Mouse (Mus musculus): ENCODE data around the gene Gm19684.
"Not testable (repeated sequence)": the region's sequence is repeated elsewhere in the genome, so short reads cannot be mapped to it uniquely, and the experiment has no call there.

The Gm19684 gene

DNA sequence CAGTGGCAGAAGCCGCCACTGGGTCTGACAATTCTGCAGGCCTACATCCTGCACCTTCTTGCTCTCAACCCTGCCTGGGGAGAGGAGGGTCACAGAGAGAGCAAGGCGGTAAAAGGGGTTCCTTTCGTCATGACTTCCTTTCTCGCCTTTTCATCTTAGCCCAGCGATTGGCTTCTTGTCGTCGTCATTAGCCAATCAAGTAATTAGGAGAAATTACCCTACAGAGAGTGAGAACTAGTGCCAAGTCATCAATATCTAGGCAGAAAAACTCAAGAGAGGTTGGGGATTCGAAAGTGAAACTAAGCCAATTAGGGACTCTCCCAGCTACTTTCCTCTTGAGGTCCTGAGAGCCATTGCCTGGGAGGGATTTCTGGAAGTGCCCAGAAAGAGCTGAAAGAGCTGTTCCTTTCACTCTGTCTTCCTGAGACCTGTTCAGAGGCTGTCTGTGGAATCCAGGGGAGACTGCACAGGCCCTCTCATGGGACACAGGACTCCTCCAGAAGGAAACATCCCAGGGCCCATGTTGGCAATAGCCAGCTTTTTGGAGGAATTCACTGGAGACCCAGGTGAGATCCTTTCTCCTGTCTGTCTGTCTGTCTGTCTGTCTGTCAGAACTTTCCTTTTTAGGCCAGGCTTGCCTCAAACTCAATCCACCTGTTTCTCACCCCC is at the start of gene Gm19684:
Gm19684 (plus strand) TSS at position 327 of the 669 bp plus-strand sequence.
- DNase-seq, result peak; percentile 34

DNA sequence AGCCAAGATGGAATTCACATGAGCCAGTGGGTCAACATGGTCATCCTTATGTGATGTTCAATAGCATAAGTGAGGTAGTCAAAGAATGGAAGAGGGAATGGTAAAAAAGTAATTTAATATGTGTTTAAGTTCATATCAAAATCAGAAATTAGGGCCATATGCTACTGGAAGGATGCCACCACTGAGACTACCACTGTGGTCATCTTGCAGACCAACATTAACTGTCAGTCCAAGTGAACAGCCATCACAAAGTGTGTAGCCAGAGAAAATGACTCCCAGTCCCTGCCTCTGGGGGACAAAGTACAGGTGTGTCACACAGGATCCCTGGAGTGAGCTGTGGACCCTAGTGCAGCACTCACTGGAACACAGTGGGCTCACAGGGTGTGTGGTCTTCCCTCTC is 39.6 kb upstream of the Gm19684 start:
- DNase-seq, result not testable (repeated sequence)

DNA sequence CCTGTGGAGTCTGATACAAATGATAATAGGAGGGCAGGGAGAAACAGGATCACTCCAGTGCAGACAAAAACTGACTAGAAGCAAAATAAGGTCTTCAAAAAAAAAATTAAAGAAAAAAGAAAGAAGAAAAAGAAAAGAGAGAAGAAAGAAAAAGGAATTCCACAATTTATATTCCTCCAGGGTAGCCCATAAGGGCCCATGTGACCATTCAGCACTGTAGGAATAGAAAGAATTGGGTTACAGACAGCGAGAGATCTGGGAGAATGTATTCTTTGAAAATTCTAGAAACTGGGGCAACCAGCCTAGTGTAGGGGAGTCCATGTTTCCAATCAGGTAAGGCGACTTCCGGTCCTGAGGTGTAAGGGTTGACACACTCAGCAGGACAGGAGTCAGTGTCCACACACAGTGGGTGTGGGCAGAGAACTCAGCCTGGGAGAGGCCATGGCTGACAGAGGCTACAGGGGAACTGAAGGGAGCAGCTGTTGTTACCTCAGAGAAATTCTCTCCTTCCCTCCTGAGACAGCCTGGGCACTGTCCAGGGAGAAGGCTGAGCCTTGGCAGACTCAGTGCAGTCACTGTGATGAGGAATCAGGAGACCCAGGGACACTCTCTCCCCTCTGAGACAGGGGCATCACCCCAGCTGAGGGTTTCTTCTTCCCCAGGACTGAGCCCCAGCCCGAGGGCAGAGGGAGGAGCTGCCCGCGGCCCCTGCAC is 38.8 kb upstream of the Gm19684 start:
- not testable (repeated sequence) for DNase-seq

DNA sequence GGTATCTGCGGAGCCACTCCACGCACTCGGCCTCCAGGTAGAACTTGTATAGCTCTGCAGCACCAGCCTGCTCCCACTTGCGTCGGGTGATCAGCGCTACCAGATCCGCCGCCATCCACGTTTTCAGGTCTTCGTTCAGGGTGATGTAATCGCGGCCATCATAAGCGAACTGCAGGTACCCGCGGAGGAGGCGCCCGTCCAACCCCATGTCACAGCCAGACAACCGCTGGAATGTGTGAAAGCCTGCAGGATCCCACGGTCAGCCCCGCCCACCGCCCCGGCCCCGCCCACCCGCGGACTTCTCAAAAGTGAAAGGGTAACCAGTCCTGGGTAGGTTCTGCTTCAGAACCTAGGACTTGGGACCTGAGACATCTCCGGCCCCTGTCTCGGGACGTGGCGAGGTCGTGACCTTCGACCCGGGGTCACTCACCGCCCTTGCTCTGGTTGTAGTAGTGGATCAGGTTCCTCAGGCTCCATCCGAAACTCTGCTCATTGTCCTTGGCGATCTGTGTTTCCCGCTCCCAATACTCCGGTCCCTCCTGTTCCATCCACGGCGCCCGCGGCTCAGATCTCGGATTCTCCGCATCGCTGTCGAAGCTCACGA is 38.1 kb upstream of the Gm19684 start:
- peak; percentile 59 for DNase-seq

DNA sequence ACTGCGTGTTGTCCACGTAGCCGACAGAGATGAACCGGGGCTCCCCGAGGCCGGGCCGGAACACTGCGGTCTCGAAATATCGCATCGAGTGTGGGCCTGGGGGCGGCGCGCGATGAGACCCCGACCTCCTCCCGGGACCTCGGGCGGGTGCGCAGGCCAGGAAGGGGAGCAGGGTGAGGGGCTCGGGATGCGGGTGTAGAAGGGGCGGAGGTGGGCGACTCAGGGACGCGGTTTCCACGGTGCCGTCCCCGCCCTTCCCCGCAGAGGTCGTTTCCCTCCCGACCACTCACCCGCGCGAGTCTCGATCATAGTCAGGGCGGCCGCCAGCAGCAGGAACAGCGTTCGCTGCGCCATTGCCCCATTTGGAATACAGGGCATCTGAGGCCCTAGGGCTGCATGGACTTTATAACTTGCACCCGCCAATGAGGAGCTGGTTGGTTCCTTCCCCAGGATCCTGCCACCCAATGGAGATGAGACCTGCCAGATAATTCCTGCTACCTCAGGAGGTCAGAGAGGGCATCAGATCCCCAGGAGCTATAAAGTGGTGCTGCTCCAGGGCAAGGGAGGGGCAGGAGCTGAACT is 37.5 kb upstream of the Gm19684 start:
- peak; percentile 35 for DNase-seq

DNA sequence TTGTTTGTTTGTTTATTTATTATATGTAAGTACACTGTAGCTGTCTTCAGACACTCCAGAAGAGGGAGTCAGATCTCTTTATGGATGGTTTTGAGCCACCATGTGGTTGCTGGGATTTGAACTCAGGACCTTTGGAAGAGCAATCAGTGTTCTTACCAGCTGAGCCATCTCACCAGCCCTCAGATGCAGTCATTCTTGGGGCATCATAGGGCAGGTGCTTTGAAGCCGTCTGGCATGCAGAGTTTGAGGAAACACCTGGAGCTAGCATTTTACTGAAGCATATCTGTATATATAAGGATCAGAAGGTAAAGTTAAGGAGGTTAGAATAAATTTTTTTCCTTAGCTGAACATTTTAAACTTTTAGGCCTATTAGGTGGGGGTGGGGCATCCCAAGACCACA is 35.5 kb upstream of the Gm19684 start:
- DNase-seq, result not testable (repeated sequence)

DNA sequence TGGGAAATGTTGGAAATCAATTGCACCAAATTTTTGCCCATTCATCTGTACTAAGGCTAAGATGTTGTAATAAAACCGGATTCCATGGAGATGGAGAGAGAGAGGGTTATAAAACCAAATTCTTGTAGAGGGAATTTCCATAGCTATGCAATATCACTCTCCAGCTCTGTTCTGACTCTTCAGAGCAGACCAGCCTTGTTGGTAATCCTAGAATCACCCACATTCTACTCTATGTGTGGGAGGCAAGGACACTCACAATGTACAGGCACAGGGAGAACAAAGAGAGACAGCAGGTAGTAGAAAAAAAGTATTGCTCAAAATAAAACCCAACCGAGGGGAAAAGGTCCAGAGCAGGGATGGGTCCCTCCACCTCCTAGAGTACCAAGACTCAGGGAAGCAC is 29.5 kb upstream of the Gm19684 start:
- not testable (repeated sequence) for DNase-seq

DNA sequence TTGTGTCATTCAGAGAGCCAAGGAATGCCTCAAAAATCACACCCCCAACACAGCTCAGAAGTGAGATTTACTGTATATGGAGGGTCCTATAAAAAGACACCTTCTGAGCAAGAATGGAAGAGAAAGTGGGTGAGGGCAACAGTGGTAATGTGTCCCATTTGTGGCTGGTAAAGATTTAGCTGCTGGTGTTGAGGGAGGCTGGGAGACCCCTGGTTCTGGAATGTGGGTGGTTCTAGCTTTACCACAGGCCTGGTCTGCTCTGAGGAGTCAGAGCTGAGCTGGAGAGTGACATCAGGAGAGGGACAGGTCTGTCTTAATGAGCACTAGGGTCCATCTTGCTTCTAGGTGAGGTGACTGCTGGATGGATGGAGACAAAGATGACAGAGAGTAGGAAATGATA is 29.0 kb upstream of the Gm19684 start:
- not testable (repeated sequence) for DNase-seq

DNA sequence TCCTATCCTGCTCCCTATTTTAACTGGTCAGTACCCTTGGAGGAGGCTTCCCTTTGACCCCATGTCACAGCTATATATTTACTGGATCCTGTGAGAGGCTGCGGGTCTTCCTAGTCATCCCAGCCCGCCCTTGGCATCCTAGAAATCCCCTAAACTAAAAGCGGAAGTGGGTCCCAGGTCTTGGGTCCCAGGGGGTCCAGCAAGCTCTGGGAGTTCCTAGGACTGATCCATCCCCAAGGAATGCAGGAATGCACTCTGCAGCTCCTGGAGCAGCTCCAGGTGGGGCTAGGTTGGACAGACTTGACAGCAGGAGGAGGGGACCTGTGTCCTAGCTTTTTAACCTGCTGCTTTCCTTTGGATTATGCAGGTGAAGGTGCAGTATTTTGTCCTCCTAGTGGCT is 27.5 kb upstream of the Gm19684 start:
- no peak for DNase-seq

DNA sequence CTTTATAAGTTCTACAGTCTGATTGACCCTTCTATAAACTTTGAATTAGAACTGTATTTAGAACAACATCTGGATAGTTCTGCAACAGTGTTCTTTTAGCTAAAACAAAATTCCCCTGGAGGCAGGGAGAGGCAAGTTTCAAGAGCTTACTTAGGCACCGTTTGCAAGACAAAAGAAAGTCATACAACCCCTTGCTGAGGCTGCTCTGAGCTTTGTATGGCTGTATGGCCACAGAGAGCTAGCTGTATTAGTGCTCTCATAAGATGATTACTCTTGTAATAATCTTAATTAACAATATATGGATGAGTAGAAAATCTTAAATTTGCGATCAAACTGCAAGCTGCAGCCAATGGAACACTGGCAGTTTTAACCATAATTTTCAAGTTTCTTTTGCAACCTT is 21.9 kb upstream of the Gm19684 start:
- DNase-seq, result not testable (repeated sequence)

DNA sequence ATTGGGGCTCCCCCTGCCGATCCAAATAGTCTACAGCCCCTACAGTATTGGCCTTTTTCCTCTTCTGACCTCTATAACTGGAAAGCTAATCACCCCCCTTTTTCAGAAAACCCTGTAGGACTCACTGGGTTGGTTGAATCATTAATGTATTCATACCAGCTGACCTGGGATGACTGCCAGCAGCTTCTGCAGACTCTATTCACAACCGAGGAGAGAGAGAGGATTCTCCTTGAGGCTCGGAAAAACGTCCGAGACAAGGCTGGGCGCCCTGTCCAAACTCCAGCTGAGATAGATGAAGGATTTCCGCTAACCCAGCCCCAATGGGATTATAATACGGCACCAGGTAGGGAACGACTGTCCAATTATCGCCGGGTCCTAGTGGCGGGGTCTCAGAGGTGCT is 19.4 kb upstream of the Gm19684 start:
- not testable (repeated sequence) for DNase-seq

DNA sequence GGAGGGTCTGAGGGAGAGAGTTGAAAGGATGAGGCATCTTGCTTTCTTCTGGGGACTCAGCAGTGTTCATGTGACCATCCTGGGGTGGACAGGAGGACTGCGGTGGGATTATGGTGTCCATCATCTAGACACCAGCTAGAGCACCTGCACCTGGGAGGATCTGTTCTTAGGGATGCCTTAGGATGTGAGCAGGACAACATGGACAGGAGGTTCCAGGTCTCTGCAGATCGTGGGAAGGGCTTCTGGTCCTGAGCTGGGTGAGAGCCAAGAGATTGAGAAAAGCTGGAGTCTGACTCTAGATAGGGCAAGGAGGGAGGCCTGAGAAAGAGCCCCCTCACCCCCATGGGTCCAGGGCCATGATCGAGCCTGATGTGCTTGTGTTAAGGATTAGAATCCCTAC is 11.3 kb upstream of the Gm19684 start:
- not testable (repeated sequence) for DNase-seq

DNA sequence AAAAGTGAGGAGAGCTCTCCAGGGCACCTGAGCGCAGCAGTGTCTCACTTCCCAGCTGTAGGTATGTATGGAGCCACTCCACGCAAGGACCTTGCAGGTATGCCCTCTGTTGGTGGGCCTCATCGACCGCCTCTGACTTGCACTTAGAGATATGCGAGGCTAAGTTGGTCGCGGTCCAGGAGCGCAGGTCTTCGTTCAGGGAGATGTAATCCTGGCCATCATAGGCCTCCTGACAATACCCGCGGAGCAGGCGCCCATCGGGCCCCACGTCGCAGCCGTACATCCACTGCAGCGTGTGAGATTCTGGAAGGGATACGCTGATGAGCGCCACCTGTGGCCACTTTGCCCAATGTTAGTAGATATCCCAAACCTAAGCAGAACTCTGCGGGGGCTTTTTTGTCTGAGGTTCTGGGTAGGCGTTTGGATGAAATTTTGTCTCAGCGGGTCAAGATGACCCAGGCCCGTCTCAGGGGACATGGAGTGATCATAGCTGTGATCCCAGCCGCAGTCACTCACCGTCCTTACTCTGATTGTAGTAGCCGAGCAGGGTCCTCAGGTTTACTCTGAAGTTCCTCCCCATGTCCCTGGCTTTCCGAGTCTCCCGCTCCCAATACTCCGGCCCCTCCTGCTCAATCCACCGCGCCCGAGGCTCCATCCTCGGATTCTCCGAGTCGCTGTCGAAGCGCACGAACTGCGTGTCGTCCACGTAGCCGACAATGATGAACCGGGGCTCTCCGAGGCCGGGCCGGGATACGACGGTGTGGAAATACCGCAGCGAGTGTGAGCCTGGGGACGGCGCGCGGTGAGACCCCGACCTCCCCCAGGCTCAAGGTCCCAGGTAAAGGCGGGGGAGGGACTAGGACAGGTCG is 10.6 kb upstream of the Gm19684 start:
- peak; percentile 50 for DNase-seq

DNA sequence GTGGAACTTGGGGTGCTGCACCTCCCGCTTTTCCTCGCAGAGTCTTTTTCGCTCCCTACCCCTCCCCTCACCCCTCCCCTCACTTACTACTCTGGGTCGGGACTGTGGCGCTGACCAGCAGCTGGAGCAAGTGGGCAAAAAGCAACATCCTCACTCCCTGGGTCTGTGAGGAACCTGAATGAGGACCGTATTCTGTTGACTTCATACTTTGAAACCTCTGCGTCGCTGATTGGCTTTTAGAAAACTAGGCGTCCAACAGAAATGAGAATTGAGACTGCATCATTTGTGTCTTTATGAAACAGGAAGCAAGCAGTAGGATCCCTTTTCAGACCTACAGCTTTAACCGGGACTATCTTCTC is 10.0 kb upstream of the Gm19684 start:
- peak; percentile 37 for DNase-seq

DNA sequence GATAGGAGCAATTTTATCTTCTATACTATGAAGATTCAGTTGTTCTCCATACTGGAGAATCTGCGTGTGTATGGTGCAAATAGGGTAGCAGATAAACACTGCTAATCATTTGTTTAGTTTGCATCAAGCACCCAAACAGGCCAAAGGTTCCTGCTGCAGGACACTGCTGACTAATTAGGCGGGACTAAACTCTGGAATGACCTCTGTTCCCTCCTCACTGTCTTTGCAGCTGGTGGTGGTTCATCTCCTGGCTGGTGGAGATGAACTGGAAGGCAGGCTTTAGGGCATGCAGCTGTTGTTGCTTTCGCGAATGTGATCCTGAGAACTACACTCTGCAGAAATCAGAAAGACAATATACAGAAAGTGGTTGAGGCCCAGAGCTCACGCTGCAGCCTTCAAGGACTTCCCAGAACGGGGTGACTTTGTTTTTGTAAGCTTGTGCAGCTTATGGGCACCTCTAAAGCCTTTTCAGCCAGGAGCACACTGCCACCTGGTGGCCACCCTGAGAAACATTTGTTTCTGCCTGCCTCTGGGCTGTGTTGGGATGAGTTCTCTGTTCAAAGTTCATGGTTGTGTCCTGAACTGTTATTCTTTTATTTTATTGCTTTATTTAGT is 7.4 kb upstream of the Gm19684 start:
- DNase-seq, result peak; percentile 62

DNA sequence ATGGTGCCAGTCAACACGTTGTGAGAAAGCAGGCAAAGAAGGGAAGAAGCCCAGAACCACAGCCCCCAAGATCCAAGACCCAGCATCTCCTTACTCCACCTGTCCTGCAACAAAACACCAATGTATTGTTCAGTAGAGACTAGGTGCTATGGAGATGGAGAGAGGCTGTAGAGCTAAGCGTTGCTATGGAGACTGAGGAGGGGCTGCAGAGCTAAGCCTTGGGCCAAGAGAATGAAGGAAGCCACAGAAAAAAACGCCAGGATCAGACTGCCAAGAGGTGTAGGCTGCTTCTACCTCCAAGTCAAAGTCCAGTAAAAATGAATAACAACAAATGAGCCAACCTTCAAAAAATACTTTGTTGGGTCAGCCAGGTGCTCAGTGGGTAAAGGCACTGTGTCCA is 4.9 kb upstream of the Gm19684 start:
- DNase-seq, result not testable (repeated sequence)

DNA sequence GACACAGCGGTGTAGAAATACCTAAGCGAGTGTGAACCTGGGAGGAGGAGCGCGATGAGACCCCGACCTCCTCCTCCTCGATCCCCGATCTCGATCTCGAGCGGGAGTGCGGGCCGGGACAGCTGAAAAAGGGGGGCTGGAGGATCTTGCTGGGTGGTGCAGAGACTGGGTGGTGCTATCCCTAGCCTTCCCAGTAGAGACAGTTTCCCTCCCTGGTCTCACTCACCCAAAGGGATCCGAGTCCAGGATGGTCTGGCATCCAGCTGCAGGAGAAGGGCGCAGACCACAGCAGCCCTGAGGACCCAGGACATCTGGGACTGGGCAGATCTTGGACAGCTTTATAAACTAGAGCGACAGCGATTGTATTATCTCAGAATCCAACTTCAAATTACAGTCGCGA is 639 bp upstream of the Gm19684 start:
- DNase-seq, result not testable (repeated sequence)

DNA sequence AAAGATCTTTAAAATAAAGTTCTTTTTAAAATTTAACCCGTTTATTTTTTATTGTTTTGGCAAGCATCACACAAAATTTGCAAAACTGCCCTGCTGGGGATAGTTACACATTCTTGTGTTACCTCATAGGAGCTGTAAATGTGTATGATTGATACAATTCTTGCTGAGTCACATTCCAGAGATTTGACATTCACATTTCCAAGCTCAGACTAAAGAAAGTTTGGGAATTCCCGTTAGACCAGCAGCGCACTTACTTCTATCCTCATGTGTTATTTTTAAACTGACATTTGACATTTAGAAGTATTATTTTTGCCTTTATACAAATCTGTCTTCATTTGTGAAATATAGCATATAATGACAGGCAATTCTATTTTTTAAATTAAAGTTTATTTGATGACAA is 2.6 kb downstream of the Gm19684 start:
- not testable (repeated sequence) for DNase-seq

DNA sequence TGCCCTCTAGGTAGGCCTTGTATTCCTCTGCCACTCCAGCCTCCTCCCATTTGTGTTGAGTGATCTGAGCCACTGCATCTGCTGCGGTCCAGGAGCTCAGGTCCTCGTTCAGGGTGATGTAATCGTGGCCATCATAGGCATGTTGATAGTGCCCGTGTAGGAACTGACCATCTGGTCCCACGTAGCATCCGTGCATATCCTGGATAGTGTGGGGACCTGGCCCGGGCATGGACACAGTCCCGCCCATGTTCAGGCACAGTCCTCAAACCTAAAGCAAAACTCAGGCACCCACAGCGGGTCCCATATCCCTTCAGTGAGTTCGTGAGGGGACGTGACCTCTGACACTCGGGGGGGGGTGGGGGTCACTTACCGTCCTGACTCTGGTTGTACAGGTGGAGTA is 7.0 kb downstream of the Gm19684 start:
- DNase-seq, result not testable (repeated sequence)

DNA sequence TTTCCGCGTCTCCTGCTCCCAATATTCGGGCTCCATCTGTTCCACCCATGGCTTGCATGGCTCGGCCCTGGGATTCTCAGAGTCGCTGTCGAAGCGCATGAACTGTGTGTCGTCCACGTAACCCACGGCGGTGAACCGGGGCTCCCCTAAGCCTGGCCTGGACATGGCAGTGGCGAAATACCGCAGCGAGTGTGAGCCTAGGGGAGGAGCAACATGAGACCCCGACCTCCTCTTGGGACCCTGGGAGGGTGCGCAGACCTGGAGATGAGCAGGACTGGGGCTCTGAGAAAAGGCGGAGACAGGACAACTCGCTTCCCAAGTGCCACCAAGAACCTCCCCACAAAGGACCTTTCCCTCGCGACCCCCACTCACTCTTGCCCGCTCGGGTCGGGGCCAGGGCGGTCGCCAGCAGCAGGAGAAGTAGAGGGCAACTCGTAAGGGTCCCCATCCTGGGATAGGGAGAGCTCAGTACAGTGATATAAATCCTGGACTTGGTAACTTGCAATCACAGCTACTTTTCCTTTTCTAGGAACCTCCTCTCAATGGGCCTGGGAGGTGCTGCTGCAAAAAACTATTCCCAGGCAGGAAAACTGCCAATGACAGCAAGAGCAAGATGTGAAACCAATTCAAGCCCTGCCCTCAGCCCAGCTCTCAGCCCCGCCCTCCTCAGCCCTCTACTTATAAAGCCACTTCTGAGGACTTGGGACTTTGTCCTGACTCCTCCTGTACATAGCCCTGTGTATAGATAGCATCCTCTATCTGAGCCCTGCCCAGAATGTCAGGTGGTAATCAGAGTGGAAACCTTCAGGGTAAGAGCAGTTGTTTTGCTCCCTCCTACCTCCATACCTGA is 7.7 kb downstream of the Gm19684 start, which contains the start of gene Gm7030:
Gm7030 (minus strand) TSS at position 458 of the 850 bp plus-strand sequence.
- not testable (repeated sequence) for DNase-seq

Measured in retina, postnatal 1 day (tissue).